Mouse (Mus musculus): ENCODE data around the gene Adamts2.

Gene Adamts2

GRCm38 (mm10) chr11:50726035-50726434, 124.2 kb downstream of the Adamts2 start:
- DNase-seq (ENCODE audit: low read depth, low spot score) = no peak

DNA sequence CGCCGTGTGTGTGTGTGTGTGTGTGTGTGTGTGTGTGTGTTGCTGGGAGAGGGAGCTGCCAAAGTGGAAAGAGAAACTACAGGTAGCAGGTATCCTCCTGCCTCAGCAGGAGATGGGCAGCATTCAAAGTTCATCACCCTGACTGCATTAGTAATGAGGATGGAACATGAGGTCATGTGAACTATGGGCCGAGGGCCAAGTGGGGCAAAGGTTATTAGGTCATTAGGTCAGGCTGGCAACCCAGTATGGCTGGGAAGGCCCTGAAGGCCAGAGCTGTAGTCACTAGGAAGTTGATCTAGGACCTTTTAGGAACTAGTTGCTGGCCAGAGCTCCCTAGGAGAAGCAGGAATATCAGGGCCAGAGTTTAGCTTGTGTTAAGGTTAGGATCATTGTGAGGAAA, 131.3 kb downstream of the Adamts2 start:
- no peak for DNase-seq (ENCODE audit: low read depth, low spot score)

DNA sequence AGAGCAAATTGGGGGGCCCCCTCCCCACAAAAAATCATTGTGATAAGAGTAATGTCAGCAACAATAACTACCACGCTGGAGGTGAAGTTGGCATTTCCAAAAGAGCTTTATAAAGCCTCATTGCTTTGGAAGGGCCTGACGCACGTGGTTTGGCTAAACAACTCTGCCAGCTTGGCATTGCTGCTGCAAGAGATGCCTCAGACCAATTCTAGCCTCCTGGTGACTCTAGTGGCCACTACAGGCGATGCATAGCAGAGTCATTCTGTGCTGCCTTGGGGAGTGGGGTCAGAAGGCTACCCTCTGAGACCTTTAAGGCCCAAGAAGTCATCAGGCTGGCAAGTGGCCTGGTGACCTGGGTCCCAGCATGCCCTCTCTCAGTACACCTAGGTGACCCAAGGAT, 132.2 kb downstream of the Adamts2 start:
- DNase-seq (ENCODE audit: low read depth, low spot score) = no peak

DNA sequence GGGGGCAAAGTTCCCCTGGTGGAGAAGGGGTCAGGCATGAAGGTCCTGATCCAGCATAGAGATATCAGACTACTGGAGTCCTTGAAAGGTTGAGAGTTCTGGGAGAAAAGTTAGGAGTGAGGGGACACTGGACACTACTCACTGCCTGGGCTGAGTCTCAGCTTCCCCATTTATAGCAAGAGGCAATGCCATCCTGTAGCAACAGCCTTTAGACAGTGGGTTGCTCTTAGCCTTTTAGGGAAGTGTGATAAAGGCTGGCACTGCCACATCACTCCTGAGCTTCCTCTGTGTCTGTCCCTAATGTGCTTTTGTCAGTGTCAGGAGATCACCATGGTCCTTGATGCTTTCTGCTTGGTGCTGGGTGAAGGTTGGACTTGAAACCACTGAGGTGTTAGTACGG, 134.7 kb downstream of the Adamts2 start:
- DNase-seq (ENCODE audit: low read depth, low spot score) = no peak

GRCm38 (mm10) chr11:50738436-50738835, 136.6 kb downstream of the Adamts2 start:
- DNase-seq (ENCODE audit: low read depth, low spot score) = no peak

DNA sequence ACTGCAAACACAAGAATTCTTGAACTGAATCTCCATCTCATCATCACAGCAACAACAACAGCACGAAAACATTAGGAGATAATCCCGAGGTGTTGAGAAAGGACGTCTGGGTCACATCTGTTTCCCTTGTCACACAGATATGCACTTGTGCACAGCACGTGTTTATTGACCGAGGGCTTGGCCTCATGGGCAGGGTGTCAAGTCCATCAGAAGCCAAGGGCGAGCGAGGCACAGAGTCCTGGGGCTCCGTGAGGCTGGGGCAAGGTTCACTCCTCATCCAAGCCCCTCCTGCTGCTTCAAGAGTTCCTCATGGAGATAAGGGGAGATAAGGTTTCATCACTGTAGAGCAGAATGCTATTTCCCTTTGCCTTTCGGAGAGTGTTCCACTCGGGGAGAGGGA, 137.6 kb downstream of the Adamts2 start:
- DNase-seq (ENCODE audit: low read depth, low spot score) = no peak

GRCm38 (mm10) chr11:50742146-50742545, 140.3 kb downstream of the Adamts2 start:
- no peak for DNase-seq (ENCODE audit: low read depth, low spot score)

- DNase-seq (ENCODE audit: low read depth, low spot score) = no peak
Observed at GRCm38 (mm10) chr11:50744971-50745370, 143.1 kb downstream of the Adamts2 start.

GRCm38 (mm10) chr11:50746508-50746907, 144.6 kb downstream of the Adamts2 start:
- no peak for DNase-seq (ENCODE audit: low read depth, low spot score)

DNA sequence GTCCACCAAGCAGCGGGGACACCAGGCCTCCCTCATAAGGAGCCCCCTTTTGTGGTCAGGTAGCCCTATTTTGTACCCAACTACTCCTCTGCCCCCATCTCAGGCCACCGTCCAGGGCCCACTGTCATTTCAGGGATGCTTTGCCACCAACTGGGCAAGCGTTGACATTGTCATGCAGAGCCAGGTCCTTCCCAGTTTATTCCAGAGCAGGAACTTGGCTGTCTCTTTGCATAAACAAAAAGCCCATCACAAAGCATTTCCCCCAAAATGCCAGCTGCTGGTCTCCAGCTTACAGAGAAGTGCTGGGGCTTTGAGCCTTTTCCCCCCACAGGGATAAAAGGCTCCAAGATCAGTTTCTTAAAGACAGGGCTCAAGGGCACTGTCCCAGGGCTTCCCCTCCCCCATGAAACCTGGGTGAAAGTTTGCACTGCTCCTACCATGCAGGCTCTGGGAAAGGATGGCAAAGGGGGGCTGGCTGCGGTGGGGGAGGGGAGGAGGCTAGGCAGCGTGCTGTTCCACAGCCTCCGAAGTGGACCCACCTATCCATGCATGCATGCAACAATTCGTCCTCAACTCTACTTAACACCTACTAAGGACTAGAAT, 149.2 kb downstream of the Adamts2 start:
- DNase-seq (ENCODE audit: low read depth, low spot score) = no peak

DNA sequence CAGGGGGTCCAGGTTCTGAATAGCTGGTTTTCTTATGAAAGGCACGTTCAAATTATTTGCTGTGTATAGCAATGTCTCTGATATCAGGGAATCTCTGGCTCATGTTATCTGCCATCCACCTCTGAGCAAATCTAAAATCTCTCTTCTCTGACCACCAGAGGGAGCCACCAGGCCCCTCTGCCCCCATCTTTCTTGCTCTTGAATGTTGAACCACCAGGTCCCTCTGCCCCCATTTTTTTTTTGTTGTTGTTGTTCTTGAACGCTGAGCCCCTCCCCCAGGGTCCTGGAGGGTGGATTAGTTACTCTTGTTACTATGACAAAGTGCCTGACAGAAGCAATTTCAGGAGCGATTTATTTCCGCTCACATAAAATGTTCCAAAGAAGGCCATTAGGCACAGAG, 155.9 kb downstream of the Adamts2 start:
- DNase-seq (ENCODE audit: low read depth, low spot score) = peak; percentile 29

DNA sequence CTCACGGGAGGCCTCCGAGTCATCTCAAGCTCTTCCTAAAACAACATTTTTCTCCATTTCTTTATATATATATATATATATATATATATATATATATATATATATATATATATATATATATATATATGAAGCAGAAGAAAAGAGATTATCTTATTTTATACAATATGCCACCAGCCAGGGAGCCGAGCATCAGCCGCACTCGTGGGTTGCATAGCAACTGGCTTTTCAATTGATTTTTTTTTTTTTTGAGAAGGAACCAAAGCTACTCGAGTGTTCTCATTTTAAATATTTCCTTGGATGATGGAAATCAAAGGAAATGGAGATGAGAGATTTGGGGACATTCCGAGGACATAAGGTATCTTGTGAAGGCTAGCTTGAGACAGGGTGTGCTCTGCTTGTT, 164.6 kb downstream of the Adamts2 start:
- no peak for DNase-seq (ENCODE audit: low read depth, low spot score)

DNA sequence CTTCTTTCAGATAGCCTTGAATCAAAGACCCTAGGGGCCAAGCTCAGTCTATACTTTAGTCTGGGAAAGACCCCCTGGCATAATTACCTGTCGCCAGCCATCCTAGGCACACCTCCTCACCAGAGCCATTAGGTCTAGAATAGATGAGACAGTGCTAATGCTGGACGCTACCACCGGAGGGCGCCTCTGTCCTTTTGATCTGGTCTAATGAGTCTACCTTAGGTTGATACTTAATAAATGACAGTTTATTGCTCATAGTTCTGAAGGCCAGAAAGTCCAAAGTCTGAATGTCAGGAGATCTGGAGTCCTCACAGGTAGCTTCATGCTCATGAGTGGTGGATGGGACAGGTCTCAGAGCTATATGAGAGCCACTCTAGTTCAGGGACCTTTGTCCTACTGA, 165.2 kb downstream of the Adamts2 start:
- peak; percentile 56 for DNase-seq (ENCODE audit: low read depth, low spot score)

- DNase-seq (ENCODE audit: low read depth, low spot score) = peak; percentile 67
Observed at GRCm38 (mm10) chr11:50768995-50769749, 167.3 kb downstream of the Adamts2 start.

DNA sequence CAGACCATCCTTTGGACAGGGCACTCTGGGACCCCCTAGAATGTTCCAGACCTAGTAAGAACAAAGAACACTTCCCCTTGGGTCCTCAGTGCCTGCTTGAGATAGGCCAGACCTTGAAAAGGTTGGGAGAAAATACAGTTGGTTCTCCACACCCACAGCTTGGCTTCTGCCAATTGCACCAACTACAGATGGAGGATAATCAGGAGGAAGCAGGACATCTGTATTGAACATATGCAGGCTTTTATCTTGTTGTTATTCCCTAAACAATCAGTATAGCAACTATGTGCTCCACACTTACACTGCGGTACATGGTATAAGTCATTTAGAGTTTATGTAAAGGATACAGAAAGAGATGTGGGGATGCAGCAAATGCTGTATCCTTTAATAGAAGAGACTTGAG, 169.1 kb downstream of the Adamts2 start:
- DNase-seq (ENCODE audit: low read depth, low spot score) = no peak

DNA sequence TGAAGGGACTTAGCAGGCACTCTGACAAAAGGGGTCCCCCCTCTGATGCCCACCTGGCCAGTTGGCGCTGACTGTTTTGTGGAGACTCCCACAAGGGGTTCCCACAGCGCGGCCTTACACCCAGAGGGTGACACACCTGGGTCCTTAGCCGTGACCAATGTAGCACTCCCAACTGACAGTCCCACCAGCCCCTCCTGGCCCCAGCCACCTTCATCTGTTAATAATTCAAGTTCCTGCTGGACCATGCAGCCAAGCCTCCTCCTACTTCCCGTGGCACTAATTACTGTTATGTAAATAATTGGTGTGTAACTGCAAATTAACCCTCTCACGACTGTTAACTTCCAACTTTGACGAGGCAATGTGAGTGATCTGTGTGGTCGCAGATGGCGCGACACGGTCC, 195.8 kb downstream of the Adamts2 start:
- DNase-seq (ENCODE audit: low read depth, low spot score) = no peak

DNA sequence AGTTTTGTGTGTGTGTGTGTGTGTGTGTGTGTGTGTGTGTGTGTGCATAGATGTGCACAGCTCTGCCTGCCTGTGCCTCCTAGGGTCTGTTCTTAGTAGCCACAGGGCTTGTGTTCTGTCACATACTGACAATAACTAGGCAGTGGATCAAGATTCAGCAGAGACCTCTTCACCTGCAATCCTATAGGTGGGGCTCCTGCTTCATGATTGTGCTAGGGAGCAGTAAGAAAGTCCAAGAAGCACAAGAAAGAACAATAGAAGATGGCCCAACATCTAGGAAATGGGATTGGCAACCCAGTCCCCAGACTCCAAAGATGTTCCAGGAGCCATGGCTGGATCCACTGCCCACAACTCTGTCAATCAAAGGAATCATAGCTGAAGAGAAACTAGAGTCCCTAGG, 197.0 kb downstream of the Adamts2 start:
- peak; percentile 16 for DNase-seq (ENCODE audit: low read depth, low spot score)

DNA sequence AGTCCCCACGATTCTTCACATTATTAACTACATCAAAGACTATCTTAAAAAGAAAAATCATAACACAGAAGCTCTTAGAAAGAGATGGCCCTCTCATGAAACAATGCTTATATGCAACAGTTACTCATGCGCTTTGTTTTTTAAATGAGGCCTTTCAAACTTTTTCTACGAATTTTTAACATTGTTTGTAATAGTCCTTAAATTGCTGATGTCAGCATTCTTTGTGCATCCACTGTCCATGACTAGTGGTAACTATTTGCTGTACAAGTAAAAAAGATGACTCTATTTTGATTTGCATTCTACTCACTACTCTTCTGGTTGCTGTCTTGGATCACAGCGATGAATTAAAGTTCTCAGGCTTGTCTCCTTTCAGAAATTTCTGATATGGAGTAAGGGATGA, 212.3 kb downstream of the Adamts2 start:
- DNase-seq (ENCODE audit: low read depth, low spot score) = no peak

- no peak for DNase-seq (ENCODE audit: low read depth, low spot score)
Observed at GRCm38 (mm10) chr11:50826214-50826613, 224.3 kb downstream of the Adamts2 start.

DNA sequence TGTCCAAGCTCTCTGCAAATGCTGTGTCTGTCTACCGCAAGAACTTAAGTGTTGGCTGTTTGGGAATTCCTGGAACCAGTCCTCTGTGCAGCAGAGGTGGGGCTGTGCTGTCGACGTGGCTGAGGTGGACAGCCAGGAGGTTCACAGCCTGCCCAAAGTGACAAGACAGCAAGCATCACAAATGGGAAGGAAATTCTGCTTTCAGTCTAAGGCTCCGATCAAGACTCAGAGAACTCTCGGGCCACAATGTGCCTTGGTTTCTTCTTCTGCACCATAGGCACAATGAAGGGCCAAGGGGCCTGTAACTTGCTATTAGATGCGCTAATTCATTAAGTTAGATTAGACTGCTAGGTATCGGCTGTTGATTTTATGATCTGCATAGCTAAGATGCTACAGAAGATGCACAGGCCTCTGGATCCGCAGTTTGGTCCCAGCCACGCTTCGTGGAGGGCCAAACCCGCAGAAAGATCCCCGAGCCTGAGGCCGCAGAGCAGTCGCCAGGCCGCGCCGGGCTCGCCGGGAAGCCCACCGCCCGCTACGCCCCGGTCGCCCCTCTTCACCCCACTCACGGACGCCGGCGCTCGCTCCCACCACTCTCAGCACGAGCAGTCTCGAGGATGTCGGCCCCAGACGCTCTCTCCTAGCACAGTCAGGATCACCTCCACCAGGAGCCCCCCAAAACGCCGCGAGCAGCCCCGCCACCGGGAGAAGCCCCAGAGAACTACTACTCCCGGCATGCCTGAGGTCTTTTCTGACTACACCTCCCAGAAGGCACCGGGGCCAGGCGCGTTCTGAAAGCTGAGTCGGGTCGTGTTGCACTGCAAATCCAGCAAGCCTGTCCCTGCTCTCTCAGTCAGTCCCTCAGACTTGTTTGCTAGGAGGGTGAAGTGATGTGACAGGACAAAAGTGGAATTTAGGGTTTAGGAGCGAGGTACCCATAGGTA, 225.4 kb downstream of the Adamts2 start, which contains the start of gene Zfp354c:
TSS of gene Zfp354c (minus strand) at position 715 of the 944 bp plus-strand sequence.
- peak; percentile 84 for DNase-seq (ENCODE audit: low read depth, low spot score)

GRCm38 (mm10) chr11:50835727-50836126, 233.8 kb downstream of the Adamts2 start:
- DNase-seq (ENCODE audit: low read depth, low spot score) = peak; percentile 26

DNA sequence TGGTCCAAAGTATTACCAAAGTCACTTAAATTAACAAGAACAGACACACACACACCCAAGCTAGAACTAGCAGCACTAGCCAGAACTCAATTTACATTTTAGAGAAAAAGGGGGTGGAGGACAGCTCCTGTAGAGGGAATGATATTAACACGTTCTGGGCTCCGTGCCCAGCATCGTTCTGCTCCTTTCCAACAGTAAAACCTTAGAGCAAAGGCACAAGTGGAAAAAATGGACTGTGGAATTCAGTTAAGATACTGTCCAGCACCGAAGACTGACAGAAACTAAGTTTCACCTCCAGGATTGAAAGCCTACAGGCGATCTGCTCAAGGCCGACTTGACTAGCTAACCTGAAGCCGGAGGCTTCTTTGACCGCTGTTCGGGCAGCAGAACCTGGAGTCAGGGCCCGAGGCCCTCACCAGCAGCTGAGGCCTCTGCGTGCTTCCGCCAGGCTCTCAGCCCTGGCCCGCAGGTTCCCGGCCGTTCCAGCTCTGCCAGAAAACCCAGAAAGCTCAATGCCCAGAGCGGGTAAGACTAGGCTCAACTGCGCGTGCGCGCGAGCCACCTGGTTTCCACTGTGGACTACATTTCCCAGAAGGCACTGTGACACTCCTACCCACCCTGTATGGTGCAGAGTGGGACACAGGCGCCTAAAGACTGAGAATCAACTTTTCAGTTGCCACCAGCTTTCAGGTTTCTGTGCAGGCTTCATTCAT, 239.3 kb downstream of the Adamts2 start, which contains the start of gene Zfp879:
TSS of gene Zfp879 (minus strand) at position 530 of the 713 bp plus-strand sequence.
- DNase-seq (ENCODE audit: low read depth, low spot score) = no peak

All from A20 (cell line).